Mouse (Mus musculus) lung, adult 18-20 months (tissue): Measurements from ENCODE around the gene Hfm1.

Experiments used
- DNase-seq, 2 experiments: peaks; one replicate each; pipeline ENCODE4 v3.0.0; 2022; ENCODE audit warnings: mixed read lengths in 2 of 2

Gene Hfm1

DNA sequence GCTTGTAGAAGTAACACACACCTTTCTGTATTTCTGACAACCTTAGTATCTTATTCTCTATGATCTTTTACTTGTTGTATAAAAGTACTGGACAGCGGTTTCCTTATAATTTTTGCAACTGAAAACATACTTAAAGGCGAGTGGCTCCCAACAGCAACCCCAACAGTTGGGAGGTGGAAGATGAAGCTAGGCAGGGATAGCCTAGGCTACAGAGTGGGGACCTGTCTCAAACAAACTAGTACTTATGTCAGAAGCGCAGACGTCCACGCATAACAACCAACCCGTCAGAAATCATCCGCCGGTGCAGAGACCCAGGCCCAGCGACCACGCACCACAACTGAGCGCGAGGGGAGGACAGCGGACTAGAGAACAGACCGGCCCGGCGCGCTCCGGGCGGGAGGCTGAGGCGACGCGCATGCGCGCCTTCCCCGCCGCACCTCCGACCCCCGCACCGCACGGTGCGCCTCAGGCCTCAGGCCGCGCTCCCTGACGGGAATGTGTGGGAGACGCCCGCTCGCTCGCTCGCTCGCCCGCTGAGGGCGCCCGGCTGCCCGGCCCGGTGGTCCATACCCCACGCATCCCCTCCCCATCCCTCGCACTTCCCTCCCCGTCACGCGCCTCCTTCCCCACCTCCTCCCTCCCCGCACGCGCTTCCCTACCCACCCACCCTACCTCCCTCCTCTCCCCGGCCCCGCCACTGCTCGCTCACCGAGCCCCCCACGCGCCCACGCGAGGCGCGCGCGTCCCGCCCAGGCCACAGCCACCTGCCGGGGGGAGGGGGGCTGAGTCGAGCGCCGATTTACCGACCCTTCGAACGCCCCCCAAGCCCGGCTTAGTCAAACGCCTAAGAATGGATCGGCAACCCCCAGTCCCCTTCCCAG is at the start of gene Hfm1:
TSS of gene Hfm1 (minus strand) at position 834 of the 881 bp plus-strand sequence.
- DNase-seq = peak; percentile 3 to 8

DNA sequence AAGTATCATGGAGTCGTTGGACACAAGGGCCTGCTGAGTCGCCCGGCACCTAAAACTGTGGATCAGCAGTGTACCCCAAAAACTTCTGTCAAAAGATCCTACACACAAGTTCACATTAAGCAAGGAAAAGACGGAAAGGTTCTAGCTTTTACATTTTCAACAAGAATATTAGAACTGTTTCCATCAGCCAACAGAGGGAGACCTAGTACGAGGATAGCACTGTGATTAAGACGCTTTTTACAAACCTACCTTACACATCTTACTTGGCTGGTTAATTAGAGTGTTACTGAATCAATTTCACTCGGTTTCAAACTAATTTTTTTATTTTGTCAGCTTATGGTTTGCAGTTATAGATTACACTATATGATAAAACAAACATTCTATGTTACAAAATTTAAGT is 47.8 kb upstream of the Hfm1 start:
- DNase-seq = no peak

DNA sequence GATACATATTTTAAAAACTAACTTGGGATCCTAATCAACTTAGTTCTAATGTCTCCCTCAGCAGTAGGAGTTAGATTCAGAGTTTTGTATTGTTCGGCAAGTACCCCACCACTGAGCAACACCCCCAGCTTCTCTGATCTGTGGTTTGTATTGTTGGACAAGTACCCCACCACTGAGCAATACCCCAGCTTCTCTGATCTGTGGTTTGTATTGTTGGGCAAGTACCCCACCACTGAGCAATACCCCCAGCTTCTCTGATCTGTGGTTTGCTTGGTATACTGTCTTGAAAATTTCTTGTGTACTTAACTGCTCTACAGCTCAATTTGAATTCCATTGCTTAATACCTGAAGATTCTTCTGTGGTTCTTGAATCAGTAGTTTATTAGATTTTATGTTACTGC is 41.5 kb upstream of the Hfm1 start:
- no peak for DNase-seq

DNA sequence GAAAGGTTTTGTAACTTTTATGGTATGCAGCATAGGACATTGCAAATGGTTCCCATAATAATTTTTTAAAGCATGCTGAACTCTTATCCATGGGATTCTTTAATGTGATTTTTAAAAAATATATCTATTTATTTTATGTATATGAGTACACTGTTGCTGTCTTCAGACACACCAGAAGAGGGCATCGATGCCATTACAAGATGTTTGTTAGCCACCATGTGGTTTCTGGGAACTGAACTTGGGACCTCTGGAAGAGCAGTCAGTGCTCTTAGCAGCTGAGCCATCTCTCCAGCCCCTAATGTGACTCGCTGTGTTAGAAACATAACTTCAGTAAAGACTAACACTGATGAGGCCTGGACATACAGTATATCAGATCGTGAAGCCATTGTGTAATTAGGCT is 40.3 kb upstream of the Hfm1 start:
- no peak for DNase-seq

DNA sequence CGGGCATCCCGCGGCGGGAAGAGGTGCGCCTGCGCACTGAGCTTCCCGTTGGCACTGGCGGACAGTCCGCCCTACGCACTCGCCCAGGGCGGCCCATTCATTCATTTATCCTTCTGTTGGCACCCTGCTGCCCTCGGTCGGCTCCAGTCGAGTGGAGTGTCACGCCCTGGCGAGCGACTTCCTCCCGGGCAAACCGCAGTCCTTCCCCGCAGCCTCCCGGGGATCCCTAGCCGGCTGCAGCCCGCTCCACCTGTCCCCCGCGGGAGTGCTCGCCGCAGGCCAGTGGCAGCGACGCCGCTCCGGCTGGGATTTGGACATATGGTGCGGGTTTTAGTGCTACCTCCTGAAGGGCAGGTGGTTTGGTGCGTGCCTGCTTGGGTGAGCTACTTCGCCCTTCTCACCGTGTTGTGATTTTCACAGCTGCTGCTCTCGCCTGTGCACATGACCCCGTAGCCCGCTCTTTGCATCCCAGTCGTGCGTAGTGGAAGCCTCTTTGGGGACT is 38.4 kb upstream of the Hfm1 start:
- DNase-seq = no peak

DNA sequence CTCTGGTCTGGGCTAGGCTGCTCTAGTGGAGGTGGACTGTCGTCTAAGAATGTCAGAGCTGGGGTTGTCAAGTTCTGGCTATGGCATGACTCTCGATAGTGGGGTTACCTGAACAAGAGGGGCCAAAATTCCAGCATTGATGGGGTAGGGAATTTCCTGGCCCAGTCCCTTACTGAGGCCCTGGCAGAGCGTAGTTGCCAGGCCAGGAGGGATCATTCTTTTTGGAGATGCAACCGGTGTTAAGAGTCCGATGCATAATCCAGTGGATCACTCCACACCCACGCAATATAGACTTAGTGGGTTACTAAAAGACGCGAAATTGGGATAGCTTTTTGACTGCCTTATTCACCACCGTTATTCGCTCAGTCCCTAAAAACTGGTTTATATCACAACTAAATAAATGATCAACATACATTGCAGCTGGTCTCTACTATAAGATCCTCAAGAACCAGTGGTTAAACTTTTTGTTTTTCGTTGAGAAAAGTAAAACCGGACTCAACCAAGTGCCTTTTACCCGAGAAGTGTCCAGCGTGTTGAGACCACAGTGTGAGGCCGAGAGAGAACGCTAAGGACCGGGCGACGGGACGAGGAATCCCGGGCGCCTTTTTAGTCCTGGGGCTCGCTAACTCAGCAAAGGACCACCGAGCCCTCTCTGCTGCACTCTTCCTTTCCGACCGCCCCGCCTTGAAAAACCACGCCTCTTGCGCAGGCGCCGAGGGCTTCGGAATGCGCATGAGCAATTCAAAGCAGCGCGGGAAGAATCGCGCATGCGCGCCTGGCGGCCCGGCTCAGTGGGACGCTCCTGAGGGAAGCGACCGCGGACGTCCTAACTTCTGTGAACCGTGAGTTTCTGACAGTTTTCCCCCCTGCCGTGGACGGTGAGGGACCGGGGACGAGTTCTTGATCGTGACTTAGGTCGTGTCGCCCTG is 37.7 kb upstream of the Hfm1 start, which contains the start of gene Cdc7:
TSS of gene Cdc7 (plus strand) at position 739 of the 929 bp plus-strand sequence.
- DNase-seq = peak; percentile 90 to 92

DNA sequence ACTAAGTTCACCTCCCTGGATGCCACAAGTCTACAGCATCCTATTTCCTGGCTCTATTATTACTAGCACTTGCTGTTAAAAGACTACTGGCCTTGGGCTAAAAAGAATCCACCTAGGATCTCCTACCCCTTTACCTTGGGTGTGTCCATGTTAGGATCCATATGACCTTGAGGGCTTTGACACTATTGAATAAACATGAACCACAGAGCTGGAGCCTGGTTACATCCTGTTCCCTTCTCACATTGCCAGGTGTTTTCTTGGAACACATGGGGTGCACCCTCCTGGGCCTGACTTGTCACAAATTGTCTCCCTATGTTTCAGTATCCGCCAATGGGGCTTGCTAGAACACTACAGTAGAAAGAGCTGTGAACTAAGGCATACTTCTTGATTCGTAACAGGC is 34.3 kb upstream of the Hfm1 start:
- no peak for DNase-seq

DNA sequence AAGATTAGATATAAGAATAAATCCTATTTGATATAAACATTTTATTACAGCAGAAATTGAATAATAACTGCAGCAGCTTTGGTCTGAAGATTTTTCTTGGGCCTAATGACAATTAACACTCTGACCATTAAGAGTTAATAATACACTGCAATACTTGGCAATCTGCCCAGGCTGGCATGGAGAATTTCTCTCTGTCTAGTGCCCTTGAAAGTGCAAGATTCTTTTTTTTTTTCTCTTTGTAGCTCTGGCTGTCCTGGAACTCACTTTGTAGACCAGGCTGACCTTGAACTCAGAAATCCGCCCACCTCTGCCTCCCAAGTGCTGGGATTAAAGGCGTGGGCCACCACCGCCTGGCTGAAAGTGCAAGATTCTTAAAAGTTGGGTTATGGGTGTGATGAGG is 32.9 kb upstream of the Hfm1 start:
- peak in 1 of 2 experiments; percentile 14 for DNase-seq

DNA sequence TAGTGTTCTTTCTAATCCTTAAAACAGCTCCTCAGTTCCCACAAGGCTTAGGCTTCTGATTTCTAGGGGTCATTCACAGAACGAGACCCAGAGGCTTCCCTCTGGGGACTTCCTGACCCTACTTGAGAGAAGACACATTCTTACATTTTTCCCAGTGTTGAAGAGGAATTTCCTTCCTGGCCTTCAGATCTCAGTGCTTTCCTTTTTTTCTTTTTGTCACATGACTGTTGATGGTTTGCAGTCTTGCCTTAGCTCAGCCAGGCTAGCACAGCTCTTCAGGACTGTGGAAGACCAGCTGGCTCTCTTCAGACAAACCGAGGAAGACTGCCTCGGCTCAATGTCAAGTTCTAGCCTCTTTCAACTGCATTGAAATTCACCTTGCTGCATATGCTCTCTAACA is 30.3 kb upstream of the Hfm1 start:
- DNase-seq = no peak

DNA sequence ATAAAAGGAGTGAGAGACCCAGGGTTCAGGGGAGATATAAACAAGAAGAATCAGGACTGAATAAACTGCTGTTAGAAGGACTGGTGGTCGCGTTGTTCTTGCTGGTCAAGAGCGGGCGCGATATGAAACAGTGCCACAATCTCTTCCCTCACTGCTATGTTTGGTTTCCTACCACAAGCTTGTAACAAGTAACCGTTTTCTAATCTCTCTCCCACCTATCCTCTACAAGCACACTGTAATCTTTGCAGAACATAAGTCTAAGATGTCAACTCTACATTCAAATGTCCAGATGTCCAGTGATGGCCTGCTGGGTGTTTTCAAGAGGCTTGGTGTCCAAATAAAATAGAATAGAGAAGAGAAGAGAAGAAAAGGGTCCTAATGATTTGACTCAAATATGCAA is 22.6 kb upstream of the Hfm1 start:
- DNase-seq = no peak

DNA sequence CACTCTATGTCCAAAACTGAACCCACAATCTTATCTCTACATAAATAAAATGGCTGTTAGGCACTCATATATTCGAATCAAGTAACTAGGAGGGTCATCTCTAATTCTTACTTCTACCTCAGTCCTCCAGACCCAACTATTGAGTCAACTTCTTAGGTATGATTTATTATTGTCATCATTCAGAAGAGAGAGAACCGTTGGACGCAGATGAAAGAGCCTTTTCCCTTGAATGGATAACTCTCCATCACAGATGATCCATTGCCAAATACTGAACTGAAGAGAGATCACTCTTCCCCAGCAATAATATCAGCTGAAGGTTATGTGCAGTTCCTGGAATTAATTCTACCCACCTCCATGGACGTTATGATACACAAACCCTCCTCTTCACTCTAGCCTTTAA is 20.2 kb upstream of the Hfm1 start:
- no peak for DNase-seq

DNA sequence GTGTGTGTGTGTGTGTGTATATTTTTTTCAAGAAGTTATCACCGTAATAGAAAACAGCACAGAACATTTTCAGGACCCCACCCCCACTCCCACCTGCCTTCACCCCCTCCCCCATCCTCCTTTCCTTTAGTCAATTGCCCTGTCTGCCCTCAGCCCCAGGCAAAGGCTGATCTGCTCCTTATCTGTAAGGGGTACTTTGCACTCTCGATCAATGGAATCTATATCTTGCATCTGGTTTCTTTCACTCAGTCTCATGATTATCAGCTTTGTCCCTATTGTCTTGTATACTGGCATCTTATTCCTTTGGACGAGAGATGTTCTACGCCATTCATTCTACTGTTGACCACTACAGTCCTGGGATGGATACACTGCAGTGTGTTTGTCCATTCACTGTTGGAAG is 1.9 kb upstream of the Hfm1 start:
- no peak for DNase-seq

DNA sequence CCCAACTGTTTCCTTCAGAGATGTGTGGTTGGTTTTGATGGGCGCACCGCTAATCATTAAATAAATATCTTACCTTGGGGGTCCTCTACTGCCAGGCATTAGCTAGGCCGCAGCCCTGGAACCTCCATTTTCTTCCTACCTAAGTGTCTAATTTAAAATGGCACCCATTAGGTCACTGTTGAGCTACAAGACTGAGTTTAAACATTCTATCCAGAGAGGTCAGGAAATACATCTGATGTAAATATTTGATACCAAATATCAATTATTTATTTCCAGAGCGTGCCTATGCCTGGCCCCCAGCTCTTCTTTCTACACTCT is 207 bp upstream of the Hfm1 start:
- DNase-seq = no peak

DNA sequence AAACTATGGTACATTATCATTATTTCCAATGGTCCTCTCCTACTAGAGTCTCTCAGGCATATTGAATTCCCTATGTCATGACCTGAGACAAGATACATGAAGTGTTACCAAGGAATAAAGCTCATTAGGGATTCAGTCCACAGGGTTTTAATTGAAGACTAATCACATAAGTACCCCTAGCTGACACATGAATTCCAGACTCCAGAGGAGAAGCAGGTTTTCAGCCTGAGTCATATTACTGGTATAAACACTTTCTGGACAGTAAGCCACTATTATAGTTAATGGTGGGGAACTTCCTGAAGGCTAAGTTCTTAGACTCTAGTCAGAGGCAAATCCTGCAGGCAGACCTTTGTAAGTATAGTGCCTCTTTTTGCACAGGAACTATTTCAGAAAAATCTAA is 6.8 kb downstream of the Hfm1 start:
- no peak for DNase-seq

DNA sequence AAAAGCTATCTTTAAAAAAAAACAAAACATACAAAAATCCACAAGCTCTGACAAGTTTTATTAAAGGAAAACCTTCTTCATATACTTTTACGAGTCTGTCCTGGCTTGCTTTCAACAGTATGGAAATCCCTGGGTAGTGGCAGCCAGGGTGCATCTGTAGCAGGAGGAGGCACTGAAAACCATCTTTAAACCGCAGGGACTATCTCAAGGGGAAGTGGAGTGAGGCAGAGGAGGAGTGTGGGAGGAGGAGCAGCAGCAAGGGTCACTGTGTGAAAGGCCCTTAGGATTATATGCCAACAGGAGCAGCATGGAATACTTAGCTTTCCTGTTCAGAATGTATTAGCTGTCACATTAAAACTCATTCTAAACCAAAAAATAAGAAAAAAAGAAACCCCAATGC is 29.2 kb downstream of the Hfm1 start:
- peak in 1 of 2 experiments; percentile 1 for DNase-seq

DNA sequence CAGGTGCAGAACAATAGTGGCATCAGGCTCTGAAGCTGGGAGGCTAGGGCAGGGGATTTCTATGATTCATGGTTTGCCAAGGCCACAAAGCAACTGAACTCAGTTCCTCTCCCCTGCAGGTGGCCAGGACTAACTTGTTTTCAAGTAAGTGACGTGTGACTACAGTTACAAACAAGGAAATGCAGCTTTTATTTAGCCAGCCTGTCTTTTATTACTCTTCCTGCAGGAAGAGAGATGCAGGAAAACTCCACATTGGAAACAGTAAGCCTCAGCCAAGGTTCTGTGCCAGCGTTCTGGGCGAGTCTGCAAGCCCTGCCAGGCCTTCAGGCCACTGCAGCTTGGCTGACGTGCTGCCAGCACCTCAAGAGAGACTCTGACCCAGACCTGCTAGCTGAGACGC is 34.3 kb downstream of the Hfm1 start:
- peak in 1 of 2 experiments; percentile 0 for DNase-seq

DNA sequence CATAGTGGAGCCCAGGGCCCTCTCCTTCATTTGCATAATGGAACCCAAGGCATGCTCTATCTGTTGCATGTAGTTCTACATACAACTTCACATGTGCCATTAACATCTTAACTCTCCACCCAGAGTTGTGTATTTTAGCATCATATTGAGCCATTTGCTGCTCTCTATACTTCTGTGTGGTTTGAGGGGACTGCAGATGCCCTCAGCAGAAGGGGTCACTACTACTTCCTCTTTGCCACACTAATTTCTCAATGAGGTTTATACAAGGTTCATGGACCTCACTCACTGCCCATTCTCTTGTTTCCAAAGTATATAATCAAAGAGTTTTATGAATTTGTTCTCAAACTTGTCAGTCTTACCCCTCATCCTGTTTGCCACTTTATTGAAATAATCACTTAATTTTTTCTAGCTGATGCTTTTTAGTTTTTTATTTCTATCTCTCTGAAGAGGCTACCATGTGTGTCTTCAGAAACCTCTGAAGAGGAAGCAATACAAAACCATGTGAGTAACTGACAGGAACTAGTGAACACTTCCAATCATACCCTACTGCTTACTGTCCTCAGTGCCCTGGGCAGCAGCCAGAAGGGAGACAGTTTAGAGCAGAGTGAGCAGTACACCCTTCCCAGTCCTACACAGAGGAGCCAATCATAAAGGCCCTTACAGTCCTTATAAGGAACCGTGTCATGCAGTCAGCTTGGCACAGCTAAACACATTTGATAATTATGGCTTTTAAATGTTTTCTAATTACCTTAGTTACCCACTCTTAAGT is 38.6 kb downstream of the Hfm1 start:
- no peak for DNase-seq

DNA sequence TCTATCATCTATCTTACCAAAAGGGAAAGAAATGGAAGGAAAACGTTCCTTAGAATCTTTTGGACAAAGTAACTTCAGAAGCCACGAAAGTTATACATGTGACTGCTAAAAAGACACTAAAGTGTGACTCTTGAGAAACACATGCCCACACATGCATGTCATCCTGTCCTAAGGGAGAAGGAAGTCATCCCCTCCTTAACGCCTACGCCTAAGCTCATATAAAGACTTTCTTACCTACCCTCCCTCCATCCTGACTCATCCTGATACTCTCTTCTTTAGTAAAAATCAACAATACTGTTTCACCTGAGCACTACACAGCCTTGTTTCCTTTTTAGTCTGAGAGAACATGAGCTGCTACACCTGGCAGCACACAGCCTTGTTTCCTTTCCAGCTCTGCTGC is 40.6 kb downstream of the Hfm1 start:
- DNase-seq = no peak

DNA sequence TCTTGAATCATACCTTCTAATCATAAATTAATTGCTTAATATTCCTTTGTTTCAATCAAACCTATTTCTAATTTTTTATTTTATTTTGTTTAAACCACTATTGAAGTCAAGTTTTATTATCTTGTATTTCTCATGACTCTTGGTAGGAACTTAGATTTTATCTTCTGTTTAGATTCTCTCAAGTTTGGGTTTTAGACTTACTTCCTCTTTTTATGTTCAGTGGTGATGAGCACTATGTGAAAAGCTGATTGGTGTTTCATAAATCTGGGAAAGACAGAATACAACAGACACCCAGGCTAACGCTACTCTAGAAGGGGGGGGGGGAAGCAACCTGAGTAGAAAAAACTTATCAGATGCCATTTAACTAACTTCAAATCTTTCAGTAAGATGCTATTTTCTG is 49.7 kb downstream of the Hfm1 start:
- DNase-seq = no peak

DNA sequence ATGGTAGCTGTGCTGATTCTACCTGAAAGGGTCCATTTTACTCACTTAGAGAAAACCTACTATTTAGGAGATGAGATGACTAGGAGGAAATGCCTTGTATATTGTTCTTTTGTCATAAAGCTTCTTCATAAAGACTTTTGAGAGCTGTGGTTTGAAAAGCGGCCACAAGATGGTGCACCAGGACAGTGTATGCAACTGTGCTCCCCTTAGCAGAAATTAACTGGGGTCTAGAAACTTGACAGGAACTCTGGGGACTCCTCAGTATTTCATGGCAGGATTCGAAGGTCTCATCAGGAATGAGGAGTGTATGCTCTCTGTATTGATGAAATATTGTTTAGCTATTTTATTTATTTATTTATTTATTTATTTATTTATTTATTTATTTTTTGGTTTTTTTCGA is 65.7 kb downstream of the Hfm1 start:
- DNase-seq = peak; percentile 15 to 31

DNA sequence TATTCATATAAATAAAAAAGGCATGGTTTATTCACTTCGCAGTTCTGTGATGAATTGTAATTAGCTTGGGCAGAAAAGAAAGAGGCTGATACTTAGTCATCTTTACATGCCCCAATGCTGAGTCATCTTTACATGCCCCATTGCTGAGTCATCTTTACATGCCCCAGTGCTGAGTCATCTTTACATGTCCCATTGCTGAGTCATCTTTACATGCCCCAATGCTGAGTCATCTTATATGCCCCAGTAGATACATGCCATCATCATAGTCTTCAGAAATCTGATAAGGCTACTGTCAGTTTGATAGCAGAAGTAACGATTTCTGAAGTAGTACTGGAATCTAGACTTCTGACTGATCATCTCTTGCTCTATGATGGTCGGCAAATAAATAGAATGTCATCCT is 72.8 kb downstream of the Hfm1 start:
- no peak for DNase-seq

DNA sequence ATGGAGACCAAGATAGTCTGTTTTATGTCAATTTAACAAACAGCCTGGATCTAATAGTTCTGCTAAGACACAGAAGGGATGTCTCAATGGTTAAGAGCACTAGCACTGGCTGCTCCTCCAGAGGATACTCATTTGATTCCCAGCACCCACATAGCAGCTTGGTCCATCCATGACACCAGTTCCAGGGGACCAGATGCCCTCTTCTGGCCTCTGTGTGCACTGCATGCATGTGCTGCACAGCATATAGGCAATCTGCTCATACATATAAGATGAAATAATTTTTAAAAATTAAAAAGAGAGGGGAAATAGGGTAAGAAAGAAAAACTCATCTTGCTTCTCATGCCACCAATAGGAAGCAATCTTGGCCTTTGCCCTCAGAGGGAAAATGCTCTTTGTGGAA is 79.1 kb downstream of the Hfm1 start:
- no peak for DNase-seq

DNA sequence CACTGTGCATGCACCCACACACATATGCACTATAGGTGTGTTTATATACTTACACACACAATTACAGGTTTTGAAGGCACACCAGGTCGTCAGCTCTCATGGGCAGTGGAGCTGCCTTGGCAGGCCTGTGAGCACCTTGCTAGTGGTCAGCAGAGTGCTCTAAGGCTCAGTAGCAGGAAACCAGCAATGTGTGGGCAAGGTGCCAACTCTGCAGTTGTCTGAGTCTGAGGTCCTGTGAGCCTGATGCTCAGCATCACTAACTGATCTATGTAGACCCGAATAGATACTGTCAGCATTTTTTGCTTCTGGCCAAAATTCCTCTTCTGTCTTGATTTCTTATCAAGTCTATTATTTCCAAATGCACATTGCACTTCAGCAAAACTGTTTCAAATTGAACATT is 82.2 kb downstream of the Hfm1 start:
- DNase-seq = no peak
